Mouse (Mus musculus): Measurements from ENCODE around the gene Sufu. TPM values are rescaled to one million over a fixed set of nuclear protein-coding genes. Genes with fewer than 3 reads are reported as not detected.

Gene Sufu
- polyA plus RNA-seq, 1 experiment from 2014 or later, result 21.8 TPM

DNA sequence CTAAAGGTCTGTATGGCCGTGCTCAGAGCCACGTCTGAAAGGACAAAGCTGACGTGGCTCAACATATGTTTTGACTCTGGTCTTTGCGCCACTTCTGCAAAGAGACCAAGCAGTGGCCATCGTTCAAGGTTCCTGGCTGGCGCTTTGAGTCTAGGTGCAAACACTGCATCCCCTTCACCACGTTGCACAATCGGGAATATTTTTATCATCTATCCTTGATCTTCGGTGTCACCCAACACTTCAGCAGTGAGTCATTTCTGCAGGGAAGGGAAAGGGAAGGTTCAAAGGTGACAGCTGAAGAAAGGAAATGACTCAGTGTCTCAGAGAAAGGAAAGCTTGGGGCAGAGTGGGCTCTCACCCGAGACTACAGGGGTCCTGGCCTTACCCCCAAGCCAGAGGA, 62.6 kb downstream of the Sufu start:
- H3K4me1 ChIP-seq (ENCODE audit: control insufficient read depth, insufficient read depth, low read length), result no peaks in the 10 kb centered on the region
- H3K36me3 ChIP-seq (ENCODE audit: control insufficient read depth, insufficient read depth, low read length), result peaks cover 38% of the 10 kb centered on the region
- no peak for ATAC-seq
- 88% methylated on average over 10 of the region's 10 CpGs for WGBS
- no peak overlapping the region for H3K9ac ChIP-seq (ENCODE audit: low read length)
- no peak overlapping the region for H3K4me2 ChIP-seq (ENCODE audit: low read length)
- no peak for DNase-seq (ENCODE audit: low spot score)
- no peaks in the 10 kb centered on the region for H3K27me3 ChIP-seq (replicated peaks; ENCODE audit: control insufficient read depth, insufficient read depth, low read length)
- no peak overlapping the region for H3K27ac ChIP-seq (ENCODE audit: low read depth, low read length)
- no peaks in the 10 kb centered on the region for H3K9me3 ChIP-seq (replicated peaks; ENCODE audit: control insufficient read depth, low read length)
- H3K4me3 ChIP-seq (ENCODE audit: low read depth, low read length), result no peak overlapping the region

DNA sequence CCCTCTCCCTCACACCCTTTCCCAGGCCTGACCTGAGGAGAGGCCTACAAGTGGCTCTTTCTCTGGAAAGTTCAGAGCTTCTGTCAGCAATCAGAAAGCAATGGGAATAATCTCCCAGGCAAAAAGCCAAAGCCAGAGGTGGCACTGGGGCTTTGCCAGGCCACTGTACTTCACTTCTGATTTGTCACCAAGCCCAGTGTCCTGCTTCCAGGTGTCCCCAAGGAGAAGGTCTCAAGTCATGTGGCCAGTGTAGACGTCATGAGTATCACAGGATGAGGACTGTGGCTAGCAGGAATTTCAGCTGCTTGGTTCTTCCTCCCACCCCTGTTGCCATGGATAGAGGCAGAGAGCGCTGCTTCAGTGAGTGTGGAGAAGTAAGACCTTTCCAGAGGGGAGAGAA, 63.2 kb downstream of the Sufu start:
- H3K4me3 ChIP-seq (ENCODE audit: low read depth, low read length), result no peak overlapping the region
- 81% methylated on average over 2 of the region's 2 CpGs for WGBS
- H3K27ac ChIP-seq (ENCODE audit: low read depth, low read length), result no peak overlapping the region
- no peaks in the 10 kb centered on the region for H3K27me3 ChIP-seq (replicated peaks; ENCODE audit: control insufficient read depth, insufficient read depth, low read length)
- no peak overlapping the region for H3K9ac ChIP-seq (ENCODE audit: low read length)
- H3K9me3 ChIP-seq (replicated peaks; ENCODE audit: control insufficient read depth, low read length), result no peaks in the 10 kb centered on the region
- ATAC-seq (no peak), DNase-seq (ENCODE audit: low spot score) (no peak)
- no peak overlapping the region for H3K4me2 ChIP-seq (ENCODE audit: low read length)
- H3K36me3 ChIP-seq (ENCODE audit: control insufficient read depth, insufficient read depth, low read length), result peaks cover 32% of the 10 kb centered on the region
- H3K4me1 ChIP-seq (ENCODE audit: control insufficient read depth, insufficient read depth, low read length), result no peaks in the 10 kb centered on the region

GRCm38 (mm10) chr19:46462574-46462973, 65.9 kb downstream of the Sufu start:
- Histone ChIP-seq H3K36me3 (ENCODE audit: control insufficient read depth, insufficient read depth, low read length) (peaks cover 22% of the 10 kb centered on the region), H3K4me2 (ENCODE audit: low read length) (no peak overlapping the region), H3K27ac (ENCODE audit: low read depth, low read length) (no peak overlapping the region), H3K4me3 (ENCODE audit: low read depth, low read length) (no peak overlapping the region), H3K9me3 (replicated peaks; ENCODE audit: control insufficient read depth, low read length) (no peaks in the 10 kb centered on the region), H3K4me1 (ENCODE audit: control insufficient read depth, insufficient read depth, low read length) (no peaks in the 10 kb centered on the region), H3K27me3 (replicated peaks; ENCODE audit: control insufficient read depth, insufficient read depth, low read length) (no peaks in the 10 kb centered on the region), H3K9ac (ENCODE audit: low read length) (no peak overlapping the region)
- 92% methylated on average over 3 of the region's 3 CpGs for WGBS
- no peak for ATAC-seq
- no peak for DNase-seq (ENCODE audit: low spot score)

DNA sequence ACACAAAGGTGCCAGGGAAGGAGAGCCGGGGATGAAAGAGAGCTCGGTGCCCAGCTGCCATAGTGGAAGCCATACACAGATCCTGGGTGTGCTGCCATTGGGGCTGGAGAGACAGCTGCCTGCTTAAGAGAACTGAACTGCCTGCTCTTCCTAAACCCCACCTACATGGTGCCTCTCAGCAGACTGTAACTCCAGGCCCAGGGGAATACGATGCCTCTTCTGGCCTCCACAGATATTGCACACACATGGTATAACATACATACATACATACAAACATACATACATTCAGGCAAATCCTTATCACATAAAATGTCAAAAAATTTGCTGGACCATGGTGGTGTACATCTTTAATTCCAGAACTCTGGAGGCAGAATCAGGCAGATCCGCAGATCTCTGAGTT, 66.8 kb downstream of the Sufu start:
- Histone ChIP-seq H3K36me3 (ENCODE audit: control insufficient read depth, insufficient read depth, low read length) (peaks cover 15% of the 10 kb centered on the region), H3K9me3 (replicated peaks; ENCODE audit: control insufficient read depth, low read length) (no peaks in the 10 kb centered on the region), H3K4me3 (ENCODE audit: low read depth, low read length) (no peak overlapping the region), H3K4me1 (ENCODE audit: control insufficient read depth, insufficient read depth, low read length) (no peaks in the 10 kb centered on the region), H3K27me3 (replicated peaks; ENCODE audit: control insufficient read depth, insufficient read depth, low read length) (no peaks in the 10 kb centered on the region), H3K4me2 (ENCODE audit: low read length) (no peak overlapping the region), H3K27ac (ENCODE audit: low read depth, low read length) (no peak overlapping the region), H3K9ac (ENCODE audit: low read length) (no peak overlapping the region)
- WGBS, result 96% methylated on average over 4 of the region's 4 CpGs
- ATAC-seq (no peak), DNase-seq (ENCODE audit: low spot score) (no peak)

DNA sequence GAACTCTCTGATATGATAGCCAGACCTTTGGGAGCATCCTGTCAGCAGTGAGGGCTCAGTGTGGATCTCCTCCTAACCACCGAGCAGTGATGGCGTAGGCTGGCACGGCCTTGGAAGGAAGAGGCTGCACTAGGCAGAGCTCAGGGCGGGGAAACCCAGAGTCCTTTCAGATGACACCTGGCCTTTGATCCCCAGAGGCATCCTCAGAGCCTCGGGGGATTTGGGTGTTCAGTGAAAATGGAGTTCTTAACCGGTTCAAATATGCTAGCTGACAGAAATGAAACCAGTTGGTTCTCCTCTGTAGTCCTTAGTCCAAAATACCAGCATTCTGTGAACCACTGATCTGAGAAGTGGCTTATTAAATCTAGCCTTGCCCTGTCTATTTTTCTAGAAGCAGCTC, 69.5 kb downstream of the Sufu start:
- ATAC-seq (no peak), DNase-seq (ENCODE audit: low spot score) (no peak)
- Histone ChIP-seq H3K27ac (ENCODE audit: low read depth, low read length) (no peak overlapping the region), H3K36me3 (ENCODE audit: control insufficient read depth, insufficient read depth, low read length) (peaks cover 7% of the 10 kb centered on the region; the same call in 1 of the 2 replicates), H3K4me2 (ENCODE audit: low read length) (no peak overlapping the region), H3K4me3 (ENCODE audit: low read depth, low read length) (no peak overlapping the region), H3K9me3 (replicated peaks; ENCODE audit: control insufficient read depth, low read length) (no peaks in the 10 kb centered on the region), H3K4me1 (ENCODE audit: control insufficient read depth, insufficient read depth, low read length) (0 out of 2 replicates have a peak, but pooled peaks cover under 1% of the 10 kb centered on the region), H3K9ac (ENCODE audit: low read length) (no peak overlapping the region), H3K27me3 (replicated peaks; ENCODE audit: control insufficient read depth, insufficient read depth, low read length) (no peaks in the 10 kb centered on the region)
- WGBS, result 84% methylated on average over 6 of the region's 6 CpGs

GRCm38 (mm10) chr19:46467051-46467503, 70.4 kb downstream of the Sufu start:
- ATAC-seq, result no peak
- 82% methylated on average over 3 of the region's 3 CpGs for WGBS

DNA sequence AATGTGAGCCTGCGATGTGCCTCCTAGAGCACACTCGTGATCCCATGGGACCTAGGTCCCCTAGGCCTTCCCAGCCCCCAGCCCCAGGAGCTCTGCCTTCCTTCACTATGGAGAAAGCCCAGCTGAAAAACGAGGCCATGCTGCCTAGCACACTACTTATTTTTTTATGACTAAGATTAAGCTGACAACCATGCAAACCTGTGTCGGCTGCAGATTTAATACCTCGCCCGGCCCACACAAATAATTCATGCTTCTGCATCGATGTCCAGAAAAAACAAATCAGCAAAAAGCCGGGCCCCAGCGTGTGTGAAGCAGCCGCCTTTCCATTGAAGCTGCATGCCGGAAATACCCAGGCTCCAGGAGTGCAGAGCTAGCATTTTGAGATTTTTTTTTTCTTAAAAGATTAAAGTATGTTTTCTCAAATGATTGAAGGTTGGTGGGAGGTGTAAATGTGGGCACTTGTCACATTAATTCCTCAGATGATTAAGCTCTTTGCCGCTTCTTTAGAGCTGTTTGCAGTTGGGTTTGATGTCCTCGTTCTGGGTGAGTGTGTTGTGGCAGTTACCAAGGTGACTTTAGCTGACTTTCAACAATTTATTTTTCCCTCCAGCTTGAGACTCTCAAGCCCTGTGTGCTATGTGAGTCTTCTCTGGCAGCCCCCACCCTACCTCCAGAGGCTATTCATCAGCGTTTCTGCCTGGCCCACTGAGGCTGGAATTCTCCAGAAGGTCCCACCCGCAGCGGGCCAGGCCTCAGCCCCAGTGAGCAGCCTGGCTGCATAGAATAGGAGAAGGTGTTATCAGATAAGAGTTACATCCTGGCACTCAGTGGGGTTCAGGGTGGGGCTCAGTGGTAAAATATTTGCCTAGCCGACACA, 73.9 kb downstream of the Sufu start:
- no peaks in the 10 kb centered on the region for H3K9me3 ChIP-seq (replicated peaks; ENCODE audit: control insufficient read depth, low read length)
- 0 out of 2 replicates have a peak overlapping the region, but pooled peaks have one; percentile 17 for H3K9ac ChIP-seq (ENCODE audit: low read length)

More at GRCm38 (mm10) chr19:46467051-46467503, 70.4 kb downstream of the Sufu start:
- 0 out of 2 replicates have a peak, but pooled peaks cover 3% of the 10 kb centered on the region for H3K4me1 ChIP-seq (ENCODE audit: control insufficient read depth, insufficient read depth, low read length)
- H3K4me3 ChIP-seq (ENCODE audit: low read depth, low read length), result no peak overlapping the region
- H3K4me2 ChIP-seq (ENCODE audit: low read length), result no peak overlapping the region
- H3K27me3 ChIP-seq (replicated peaks; ENCODE audit: control insufficient read depth, insufficient read depth, low read length), result no peaks in the 10 kb centered on the region
- no peak for DNase-seq (ENCODE audit: low spot score)
- 0 out of 2 replicates have a peak overlapping the region, but pooled peaks have one; percentile 9 for H3K27ac ChIP-seq (ENCODE audit: low read depth, low read length)
- no peak overlapping the region for H3K9ac ChIP-seq (ENCODE audit: low read length)
- peaks cover 7% of the 10 kb centered on the region; the same call in 1 of the 2 replicates for H3K36me3 ChIP-seq (ENCODE audit: control insufficient read depth, insufficient read depth, low read length)
- no peaks in the 10 kb centered on the region for H3K9me3 ChIP-seq (replicated peaks; ENCODE audit: control insufficient read depth, low read length)

GRCm38 (mm10) chr19:46471324-46472093, 74.8 kb downstream of the Sufu start:
- Histone ChIP-seq H3K9me3 (replicated peaks; ENCODE audit: control insufficient read depth, low read length) (no peaks in the 10 kb centered on the region), H3K4me3 (ENCODE audit: low read depth, low read length) (no peak overlapping the region), H3K27ac (ENCODE audit: low read depth, low read length) (peak overlapping the region; percentile 48; the same call in 1 of the 2 replicates), H3K36me3 (ENCODE audit: control insufficient read depth, insufficient read depth, low read length) (peaks cover 14% of the 10 kb centered on the region), H3K27me3 (replicated peaks; ENCODE audit: control insufficient read depth, insufficient read depth, low read length) (no peaks in the 10 kb centered on the region), H3K4me1 (ENCODE audit: control insufficient read depth, insufficient read depth, low read length) (0 out of 2 replicates have a peak, but pooled peaks cover 3% of the 10 kb centered on the region), H3K4me2 (ENCODE audit: low read length) (no peak overlapping the region), H3K9ac (ENCODE audit: low read length) (peak overlapping the region; percentile 17; the same call in 1 of the 2 replicates)
- no peak for DNase-seq (ENCODE audit: low spot score)
- no peak for ATAC-seq
- 21% methylated on average over 10 of the region's 10 CpGs for WGBS

More for the DNA sequence above, 73.9 kb downstream of the Sufu start:
- WGBS, result 63% methylated on average over 17 of the region's 17 CpGs
- Histone ChIP-seq H3K4me1 (ENCODE audit: control insufficient read depth, insufficient read depth, low read length) (0 out of 2 replicates have a peak, but pooled peaks cover 3% of the 10 kb centered on the region), H3K4me3 (ENCODE audit: low read depth, low read length) (no peak overlapping the region), H3K27ac (ENCODE audit: low read depth, low read length) (peak overlapping the region; percentile 53; the same call in 1 of the 2 replicates), H3K36me3 (ENCODE audit: control insufficient read depth, insufficient read depth, low read length) (peaks cover 15% of the 10 kb centered on the region), H3K27me3 (replicated peaks; ENCODE audit: control insufficient read depth, insufficient read depth, low read length) (no peaks in the 10 kb centered on the region), H3K4me2 (ENCODE audit: low read length) (no peak overlapping the region)
- ATAC-seq (no peak), DNase-seq (ENCODE audit: low spot score) (no peak)

Measured in forebrain, embryonic 14.5 days (tissue).